Mouse (Mus musculus): ENCODE data around the gene B4galnt4. TPM values are rescaled to one million over a fixed set of nuclear protein-coding genes. Genes with fewer than 3 reads are reported as not detected.

Gene B4galnt4
- polyA plus RNA-seq, 1 experiment from 2014 or later, result 10.3 TPM

DNA sequence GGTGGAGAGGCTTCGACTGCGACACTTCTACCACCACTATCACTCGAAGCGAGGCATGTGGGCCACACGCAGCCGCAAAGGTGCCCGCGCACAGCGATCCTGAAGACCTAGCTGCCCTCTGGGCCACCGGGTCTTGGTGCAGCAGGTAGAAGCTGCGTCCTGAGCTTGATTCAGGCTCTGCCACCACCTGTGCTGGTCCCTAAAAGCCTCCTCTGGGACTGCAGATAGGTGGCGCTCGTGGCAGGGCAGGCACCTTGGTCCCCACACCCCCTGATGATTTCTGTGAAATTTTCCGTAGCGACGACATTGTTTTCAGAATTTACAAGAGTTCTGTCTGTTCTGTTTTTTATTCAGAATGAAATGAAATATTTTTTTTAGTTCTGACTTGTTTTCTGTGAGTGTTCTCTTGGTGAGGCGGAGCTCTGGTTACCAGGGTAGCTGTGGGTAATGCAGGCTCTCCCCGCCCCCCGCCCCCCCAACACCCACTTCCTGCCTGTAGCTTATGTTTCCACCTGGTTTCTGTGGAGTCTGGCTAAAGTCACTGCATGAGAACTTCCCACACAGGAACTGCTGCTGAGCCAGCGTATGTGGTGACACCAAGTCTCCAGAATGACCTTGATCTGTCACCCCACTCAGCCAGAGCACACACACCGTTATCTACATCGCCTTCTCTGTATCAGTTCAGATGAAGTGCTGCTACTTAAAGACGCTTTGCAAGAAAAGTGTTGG, 11.3 kb downstream of the B4galnt4 start:
- 31% methylated on average over 23 of the region's 23 CpGs for WGBS
- no peak overlapping the region for H3K27ac ChIP-seq (ENCODE audit: low read length)
- H3K9ac ChIP-seq (replicated peaks; ENCODE audit: low read depth, low read length), result no peak overlapping the region
- peaks cover 6% of the 10 kb centered on the region; the same call in 1 of the 2 replicates for H3K27me3 ChIP-seq (ENCODE audit: control insufficient read depth, insufficient read depth, low read length)
- H3K4me2 ChIP-seq (replicated peaks; ENCODE audit: low read depth, low read length), result no peak overlapping the region
- no peak overlapping the region for H3K4me3 ChIP-seq (ENCODE audit: low read depth, low read length)
- H3K36me3 ChIP-seq (ENCODE audit: control insufficient read depth, insufficient read depth, low read length), result peaks cover 3% of the 10 kb centered on the region; the same call in 1 of the 2 replicates
- no peaks in the 10 kb centered on the region for H3K4me1 ChIP-seq (ENCODE audit: control insufficient read depth, insufficient read depth, low read length)
- H3K9me3 ChIP-seq (ENCODE audit: control insufficient read depth, low read depth, low read length), result no peaks in the 10 kb centered on the region
- ATAC-seq (ENCODE audit: insufficient number of reproducible peaks, insufficient read depth, low FRiP score, low read depth), result no peak

DNA sequence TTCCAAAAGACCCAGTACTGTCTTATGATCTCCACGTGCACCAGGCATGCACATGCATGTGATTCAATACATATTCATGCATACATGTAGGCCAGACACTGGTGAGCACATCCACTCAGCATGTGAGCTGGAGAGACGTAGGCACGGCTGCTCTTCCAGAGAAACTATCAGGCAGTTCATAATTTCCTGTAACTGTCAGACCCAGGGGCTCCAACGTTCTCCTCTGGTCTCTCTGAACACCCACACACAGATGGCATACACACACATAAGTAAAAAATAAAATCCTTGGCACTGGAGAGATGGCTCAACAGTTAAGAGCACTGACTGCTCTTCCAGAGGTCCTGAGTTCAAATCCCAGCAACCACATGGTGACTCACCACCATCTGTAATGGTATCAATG, 12.9 kb downstream of the B4galnt4 start:
- no peak for ATAC-seq (ENCODE audit: insufficient number of reproducible peaks, insufficient read depth, low FRiP score, low read depth)
- Histone ChIP-seq H3K36me3 (ENCODE audit: control insufficient read depth, insufficient read depth, low read length) (no peaks in the 10 kb centered on the region), H3K4me3 (ENCODE audit: low read depth, low read length) (no peak overlapping the region), H3K4me1 (ENCODE audit: control insufficient read depth, insufficient read depth, low read length) (no peaks in the 10 kb centered on the region), H3K4me2 (replicated peaks; ENCODE audit: low read depth, low read length) (no peak overlapping the region), H3K27me3 (ENCODE audit: control insufficient read depth, insufficient read depth, low read length) (peaks cover 6% of the 10 kb centered on the region; the same call in 1 of the 2 replicates), H3K9ac (replicated peaks; ENCODE audit: low read depth, low read length) (no peak overlapping the region), H3K9me3 (ENCODE audit: control insufficient read depth, low read depth, low read length) (no peaks in the 10 kb centered on the region), H3K27ac (ENCODE audit: low read length) (no peak overlapping the region)
- WGBS, result 86% methylated on average over 4 of the region's 4 CpGs

GRCm38 (mm10) chr7:141077841-141078240, 16.9 kb downstream of the B4galnt4 start, which contains the start of gene Pkp3:
Pkp3 (plus strand) TSS chr7:141078218.
- Histone ChIP-seq H3K9ac (replicated peaks; ENCODE audit: low read depth, low read length) (no peak within 1 kb of the TSS), H3K9me3 (ENCODE audit: control insufficient read depth, low read depth, low read length) (no peaks in the 10 kb centered on the region), H3K27me3 (ENCODE audit: control insufficient read depth, insufficient read depth, low read length) (no peaks in the 10 kb centered on the region), H3K36me3 (ENCODE audit: control insufficient read depth, insufficient read depth, low read length) (no peaks in the 10 kb centered on the region), H3K4me1 (ENCODE audit: control insufficient read depth, insufficient read depth, low read length) (no peaks in the 10 kb centered on the region), H3K27ac (ENCODE audit: low read length) (0 out of 2 replicates have a peak within 1 kb of the TSS, but pooled peaks have one; percentile 27), H3K4me3 (ENCODE audit: low read depth, low read length) (no peak within 1 kb of the TSS), H3K4me2 (replicated peaks; ENCODE audit: low read depth, low read length) (no peak within 1 kb of the TSS)
- ATAC-seq (ENCODE audit: insufficient number of reproducible peaks, insufficient read depth, low FRiP score, low read depth), result no peak
- 89% methylated on average over 15 of the region's 15 CpGs for WGBS

GRCm38 (mm10) chr7:141078876-141079275, 18.0 kb downstream of the B4galnt4 start:
- no peaks in the 10 kb centered on the region for H3K36me3 ChIP-seq (ENCODE audit: control insufficient read depth, insufficient read depth, low read length)
- no peak for ATAC-seq (ENCODE audit: insufficient number of reproducible peaks, insufficient read depth, low FRiP score, low read depth)
- no peak overlapping the region for H3K4me2 ChIP-seq (replicated peaks; ENCODE audit: low read depth, low read length)
- 72% methylated on average over 4 of the region's 4 CpGs for WGBS
- H3K4me1 ChIP-seq (ENCODE audit: control insufficient read depth, insufficient read depth, low read length), result no peaks in the 10 kb centered on the region
- H3K9me3 ChIP-seq (ENCODE audit: control insufficient read depth, low read depth, low read length), result no peaks in the 10 kb centered on the region
- no peak overlapping the region for H3K4me3 ChIP-seq (ENCODE audit: low read depth, low read length)
- H3K9ac ChIP-seq (replicated peaks; ENCODE audit: low read depth, low read length), result no peak overlapping the region
- 0 out of 2 replicates have a peak overlapping the region, but pooled peaks have one; percentile 27 for H3K27ac ChIP-seq (ENCODE audit: low read length)
- no peaks in the 10 kb centered on the region for H3K27me3 ChIP-seq (ENCODE audit: control insufficient read depth, insufficient read depth, low read length)

DNA sequence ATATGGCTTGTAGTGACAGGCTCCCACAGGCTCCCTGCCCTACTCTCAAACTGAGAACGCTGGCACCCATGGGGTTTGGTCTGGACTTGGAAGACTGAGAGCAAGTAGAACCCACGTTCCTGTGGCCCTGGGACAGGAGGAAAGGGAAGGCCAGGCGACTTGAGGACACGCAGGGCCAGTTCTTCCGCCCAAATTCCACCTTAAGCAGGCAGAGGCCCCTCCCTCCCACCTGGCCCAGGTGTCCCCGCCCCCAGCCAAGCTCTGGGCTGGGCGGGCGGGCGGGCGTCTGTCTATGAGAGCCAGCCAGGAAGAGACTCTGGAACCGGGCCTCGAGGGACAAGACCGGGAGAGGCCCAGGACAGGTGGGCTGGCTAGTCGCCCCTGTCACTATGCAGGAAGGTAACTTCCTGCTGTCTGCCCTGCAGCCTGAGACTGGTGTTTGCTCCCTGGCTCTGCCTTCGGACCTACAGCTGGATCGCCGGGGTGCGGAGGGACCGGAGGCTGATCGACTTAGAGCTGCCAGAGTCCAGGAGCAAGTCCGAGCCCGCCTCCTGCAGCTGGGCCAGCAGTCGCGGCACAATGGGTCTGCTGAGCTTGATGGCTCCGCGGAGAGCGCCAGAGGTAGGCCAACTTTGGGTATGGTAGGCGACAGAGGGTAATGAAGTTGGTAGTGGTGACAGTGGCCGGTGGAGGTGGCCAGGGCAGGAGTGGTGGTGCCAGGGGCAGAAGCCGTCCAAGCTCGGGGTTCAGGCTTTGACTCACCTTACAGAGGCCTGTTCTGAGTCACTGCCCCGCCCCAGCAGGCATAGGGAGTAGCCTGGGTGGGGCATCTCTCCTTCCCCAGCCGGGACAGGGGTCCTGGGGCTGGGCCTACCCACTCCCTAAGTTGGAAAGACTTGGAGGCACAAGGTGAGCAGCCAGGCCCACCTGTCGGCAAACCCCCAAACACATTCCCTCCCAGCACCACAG, 18.9 kb downstream of the B4galnt4 start:
- 21% methylated on average over 30 of the region's 34 CpGs for WGBS
- peak; percentile 65 for ATAC-seq (ENCODE audit: insufficient number of reproducible peaks, insufficient read depth, low FRiP score, low read depth)
- Histone ChIP-seq H3K4me1 (ENCODE audit: control insufficient read depth, insufficient read depth, low read length) (no peaks in the 10 kb centered on the region), H3K4me3 (ENCODE audit: low read depth, low read length) (peak overlapping the region; percentile 28), H3K9ac (replicated peaks; ENCODE audit: low read depth, low read length) (peak overlapping the region; percentile 36), H3K36me3 (ENCODE audit: control insufficient read depth, insufficient read depth, low read length) (no peaks in the 10 kb centered on the region), H3K27me3 (ENCODE audit: control insufficient read depth, insufficient read depth, low read length) (no peaks in the 10 kb centered on the region), H3K9me3 (ENCODE audit: control insufficient read depth, low read depth, low read length) (no peaks in the 10 kb centered on the region), H3K27ac (ENCODE audit: low read length) (peak overlapping the region; percentile 63), H3K4me2 (replicated peaks; ENCODE audit: low read depth, low read length) (peak overlapping the region; percentile 35)

DNA sequence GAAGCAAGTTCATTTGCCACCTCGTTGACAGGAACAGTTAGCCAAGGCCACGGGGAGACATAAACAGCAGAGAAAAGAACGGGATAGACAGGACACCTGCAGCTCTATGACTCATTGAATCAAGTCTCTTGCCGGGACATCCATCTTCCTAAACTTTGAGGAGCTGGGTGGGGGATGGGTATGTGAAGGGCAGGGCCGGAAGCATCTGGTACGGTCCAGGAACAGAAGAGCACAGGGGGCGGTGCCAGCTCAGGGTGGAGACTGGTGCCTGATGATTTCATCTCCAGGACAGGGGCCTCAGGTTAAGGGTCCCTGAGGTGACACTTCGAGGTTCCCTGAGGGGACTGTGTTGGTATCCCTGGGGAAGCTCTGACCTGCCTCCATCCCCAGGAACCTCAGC, 27.0 kb downstream of the B4galnt4 start:
- no peaks in the 10 kb centered on the region for H3K27me3 ChIP-seq (ENCODE audit: control insufficient read depth, insufficient read depth, low read length)
- H3K4me3 ChIP-seq (ENCODE audit: low read depth, low read length), result no peak overlapping the region
- H3K27ac ChIP-seq (ENCODE audit: low read length), result no peak overlapping the region
- H3K4me2 ChIP-seq (replicated peaks; ENCODE audit: low read depth, low read length), result no peak overlapping the region
- 21% methylated on average over 8 of the region's 8 CpGs for WGBS
- peak; percentile 21 for ATAC-seq (ENCODE audit: insufficient number of reproducible peaks, insufficient read depth, low FRiP score, low read depth)
- no peaks in the 10 kb centered on the region for H3K9me3 ChIP-seq (ENCODE audit: control insufficient read depth, low read depth, low read length)
- peaks cover 3% of the 10 kb centered on the region; the same call in 1 of the 2 replicates for H3K4me1 ChIP-seq (ENCODE audit: control insufficient read depth, insufficient read depth, low read length)
- H3K36me3 ChIP-seq (ENCODE audit: control insufficient read depth, insufficient read depth, low read length), result no peaks in the 10 kb centered on the region
- no peak overlapping the region for H3K9ac ChIP-seq (replicated peaks; ENCODE audit: low read depth, low read length)

DNA sequence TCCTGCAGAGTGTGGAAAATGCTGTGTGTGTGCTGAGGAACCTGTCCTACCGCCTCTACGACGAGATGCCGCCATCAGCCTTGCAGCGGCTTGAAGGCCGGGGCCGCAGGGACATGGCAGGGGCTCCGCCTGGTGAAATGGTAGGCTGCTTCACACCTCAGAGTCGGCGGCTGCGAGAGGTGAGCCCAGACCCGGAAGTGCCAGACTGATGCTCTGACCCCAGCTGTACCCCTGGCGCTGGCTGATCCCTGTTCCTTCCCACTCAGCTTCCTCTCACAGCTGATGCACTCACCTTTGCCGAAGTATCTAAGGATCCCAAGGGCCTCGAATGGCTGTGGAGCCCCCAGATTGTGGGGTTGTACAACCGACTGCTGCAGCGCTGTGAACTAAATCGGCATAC, 27.6 kb downstream of the B4galnt4 start:
- 13% methylated on average over 18 of the region's 18 CpGs for WGBS
- no peak overlapping the region for H3K27ac ChIP-seq (ENCODE audit: low read length)
- no peaks in the 10 kb centered on the region for H3K9me3 ChIP-seq (ENCODE audit: control insufficient read depth, low read depth, low read length)
- no peak overlapping the region for H3K9ac ChIP-seq (replicated peaks; ENCODE audit: low read depth, low read length)
- no peak overlapping the region for H3K4me3 ChIP-seq (ENCODE audit: low read depth, low read length)
- peaks cover 3% of the 10 kb centered on the region; the same call in 1 of the 2 replicates for H3K4me1 ChIP-seq (ENCODE audit: control insufficient read depth, insufficient read depth, low read length)
- no peak overlapping the region for H3K4me2 ChIP-seq (replicated peaks; ENCODE audit: low read depth, low read length)
- no peaks in the 10 kb centered on the region for H3K36me3 ChIP-seq (ENCODE audit: control insufficient read depth, insufficient read depth, low read length)
- no peak for ATAC-seq (ENCODE audit: insufficient number of reproducible peaks, insufficient read depth, low FRiP score, low read depth)
- no peaks in the 10 kb centered on the region for H3K27me3 ChIP-seq (ENCODE audit: control insufficient read depth, insufficient read depth, low read length)

DNA sequence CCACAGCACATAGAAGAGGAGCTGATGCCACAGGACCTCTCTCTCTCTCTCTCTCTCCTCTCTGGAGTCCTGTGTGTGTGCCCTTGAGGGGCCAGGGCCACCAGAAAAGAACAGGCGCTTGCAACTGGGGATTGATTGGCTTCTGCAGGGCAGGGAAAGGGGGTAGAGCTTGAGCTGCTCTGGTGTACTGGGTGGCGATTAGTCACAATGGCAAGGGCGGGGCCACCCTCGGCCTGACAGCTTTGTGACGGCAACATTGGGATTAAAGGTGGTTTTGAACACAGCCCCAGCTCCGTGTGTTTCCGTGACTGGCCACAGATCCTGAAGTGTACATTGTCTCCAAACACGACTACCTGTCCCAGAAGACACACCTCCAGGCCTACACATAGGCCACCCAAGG, 29.3 kb downstream of the B4galnt4 start:
- H3K4me3 ChIP-seq (ENCODE audit: low read depth, low read length), result no peak overlapping the region
- 55% methylated on average over 8 of the region's 8 CpGs for WGBS
- H3K9me3 ChIP-seq (ENCODE audit: control insufficient read depth, low read depth, low read length), result no peaks in the 10 kb centered on the region
- no peaks in the 10 kb centered on the region for H3K36me3 ChIP-seq (ENCODE audit: control insufficient read depth, insufficient read depth, low read length)
- no peak overlapping the region for H3K27ac ChIP-seq (ENCODE audit: low read length)
- no peaks in the 10 kb centered on the region for H3K27me3 ChIP-seq (ENCODE audit: control insufficient read depth, insufficient read depth, low read length)
- peaks cover 3% of the 10 kb centered on the region; the same call in 1 of the 2 replicates for H3K4me1 ChIP-seq (ENCODE audit: control insufficient read depth, insufficient read depth, low read length)
- ATAC-seq (ENCODE audit: insufficient number of reproducible peaks, insufficient read depth, low FRiP score, low read depth), result no peak
- H3K4me2 ChIP-seq (replicated peaks; ENCODE audit: low read depth, low read length), result no peak overlapping the region
- no peak overlapping the region for H3K9ac ChIP-seq (replicated peaks; ENCODE audit: low read depth, low read length)

Measured in stomach, embryonic 14.5 days (tissue).